Mouse (Mus musculus): Measurements from ENCODE around the gene Gtdc1. TPM values are rescaled to one million over a fixed set of nuclear protein-coding genes. Genes with fewer than 3 reads are reported as not detected.

The Gtdc1 gene
- polyA plus RNA-seq, 1 experiment from 2014 or later = 5.7 TPM

DNA sequence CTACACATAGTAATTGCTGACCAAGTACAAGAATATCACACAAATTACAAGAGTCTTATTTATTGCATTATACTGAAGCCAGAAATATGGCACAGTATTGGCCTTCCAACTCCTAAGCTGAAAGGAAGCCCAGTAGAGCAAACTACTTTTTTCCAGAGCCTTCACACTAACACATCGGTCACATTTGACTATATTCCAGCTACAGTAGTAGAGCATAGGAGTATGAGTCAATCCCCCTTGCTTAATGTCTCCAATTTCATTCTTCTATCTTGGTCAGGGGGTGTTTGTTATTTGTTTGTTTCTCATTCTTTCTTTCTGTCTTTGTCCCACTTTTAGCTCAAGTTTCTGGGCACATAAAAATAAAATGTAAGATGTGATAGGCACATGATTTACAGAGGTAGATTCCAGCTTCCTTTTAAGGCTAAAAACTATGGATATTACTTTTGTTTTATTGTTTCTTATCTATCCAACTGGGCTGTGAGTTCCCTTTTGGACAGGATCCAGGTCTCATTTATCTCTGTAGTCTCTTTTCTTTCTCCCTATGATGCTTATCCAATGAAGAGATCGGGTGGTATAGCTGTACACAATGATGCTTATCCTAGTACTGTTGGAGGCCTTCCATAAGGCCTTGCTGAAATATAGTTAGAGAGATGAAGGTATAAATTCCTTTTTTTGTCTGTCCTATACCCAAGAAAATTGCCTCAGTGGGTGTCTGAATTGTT, 38.5 kb upstream of the Gtdc1 start:
- 70% methylated on average over 2 of the region's 2 CpGs for WGBS
- no peak overlapping the region for H3K27ac ChIP-seq (ENCODE audit: low read depth, low read length)
- H3K27me3 ChIP-seq (replicated peaks; ENCODE audit: control insufficient read depth, insufficient read depth, low read length) = no peaks in the 10 kb centered on the region
- no peak for TF ChIP-seq CTCF (IDR thresholded peaks at IDR 0.05; ENCODE audit: low read depth)
- H3K4me3 ChIP-seq (ENCODE audit: low read depth, low read length) = no peak overlapping the region
- H3K36me3 ChIP-seq (ENCODE audit: control insufficient read depth, insufficient read depth) = no peaks in the 10 kb centered on the region
- ATAC-seq = no peak
- no peak overlapping the region for H3K4me2 ChIP-seq (replicated peaks; ENCODE audit: low read depth)
- no peaks in the 10 kb centered on the region for H3K9me3 ChIP-seq (ENCODE audit: control insufficient read depth)
- no peak overlapping the region for H3K9ac ChIP-seq (ENCODE audit: low read depth, low read length)
- H3K4me1 ChIP-seq (replicated peaks; ENCODE audit: control insufficient read depth, insufficient read depth, low read length) = no peaks in the 10 kb centered on the region

DNA sequence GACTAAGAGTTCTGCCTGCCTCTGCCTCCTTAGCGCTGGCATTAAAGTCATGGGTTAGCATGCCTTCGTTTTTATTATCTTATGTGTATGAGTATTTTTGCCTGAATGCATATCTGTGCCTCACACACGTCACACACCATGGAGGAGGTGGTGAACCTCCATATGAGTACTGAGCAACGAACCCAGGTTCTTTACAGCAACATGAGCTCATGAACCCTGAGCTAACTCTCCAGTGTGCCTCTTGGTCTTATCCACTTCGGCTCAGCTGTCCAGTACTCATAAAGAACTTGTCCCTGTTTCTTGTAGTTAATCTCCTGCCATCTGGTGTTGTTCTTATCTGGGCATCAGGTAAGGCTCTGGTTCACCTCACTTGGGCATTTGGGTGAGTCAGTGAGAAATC, 35.2 kb upstream of the Gtdc1 start:
- 93% methylated on average over 5 of the region's 5 CpGs for whole genome bisulfite sequencing
- no peak for TF ChIP-seq CTCF (IDR thresholded peaks at IDR 0.05; ENCODE audit: low read depth)
- ATAC-seq = no peak
- Histone ChIP-seq H3K4me1 (replicated peaks; ENCODE audit: control insufficient read depth, insufficient read depth, low read length) (no peaks in the 10 kb centered on the region), H3K9me3 (ENCODE audit: control insufficient read depth) (no peaks in the 10 kb centered on the region), H3K27ac (ENCODE audit: low read depth, low read length) (no peak overlapping the region), H3K36me3 (ENCODE audit: control insufficient read depth, insufficient read depth) (no peaks in the 10 kb centered on the region), H3K4me2 (replicated peaks; ENCODE audit: low read depth) (no peak overlapping the region), H3K9ac (ENCODE audit: low read depth, low read length) (no peak overlapping the region), H3K27me3 (replicated peaks; ENCODE audit: control insufficient read depth, insufficient read depth, low read length) (no peaks in the 10 kb centered on the region), H3K4me3 (ENCODE audit: low read depth, low read length) (no peak overlapping the region)

DNA sequence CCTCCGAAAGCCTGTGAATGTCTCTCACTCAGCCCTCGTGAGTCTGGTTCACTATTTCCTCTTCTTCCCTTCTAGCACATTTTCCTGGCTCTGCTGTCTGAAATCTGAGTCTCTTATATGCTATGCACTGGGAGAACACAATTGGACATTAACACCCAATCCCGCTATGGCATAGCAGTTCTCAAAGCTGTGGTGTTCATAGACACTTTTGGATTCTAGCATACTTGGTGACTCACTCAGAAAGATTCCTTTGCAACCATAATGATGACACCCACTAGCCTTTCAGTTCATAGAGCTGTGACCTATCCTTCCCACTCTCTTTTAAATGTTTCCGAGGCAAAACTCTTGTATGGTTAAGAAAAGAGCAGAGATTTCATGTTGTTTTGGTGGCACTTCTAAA, 33.7 kb upstream of the Gtdc1 start:
- 85% methylated on average over 4 of the region's 4 CpGs for WGBS
- no peak overlapping the region for H3K4me2 ChIP-seq (replicated peaks; ENCODE audit: low read depth)
- no peak overlapping the region for H3K27ac ChIP-seq (ENCODE audit: low read depth, low read length)
- ATAC-seq = no peak
- no peaks in the 10 kb centered on the region for H3K9me3 ChIP-seq (ENCODE audit: control insufficient read depth)
- no peak overlapping the region for H3K9ac ChIP-seq (ENCODE audit: low read depth, low read length)
- no peak for TF ChIP-seq CTCF (IDR thresholded peaks at IDR 0.05; ENCODE audit: low read depth)
- H3K27me3 ChIP-seq (replicated peaks; ENCODE audit: control insufficient read depth, insufficient read depth, low read length) = no peaks in the 10 kb centered on the region
- H3K4me1 ChIP-seq (replicated peaks; ENCODE audit: control insufficient read depth, insufficient read depth, low read length) = no peaks in the 10 kb centered on the region
- H3K36me3 ChIP-seq (ENCODE audit: control insufficient read depth, insufficient read depth) = no peaks in the 10 kb centered on the region
- no peak overlapping the region for H3K4me3 ChIP-seq (ENCODE audit: low read depth, low read length)

DNA sequence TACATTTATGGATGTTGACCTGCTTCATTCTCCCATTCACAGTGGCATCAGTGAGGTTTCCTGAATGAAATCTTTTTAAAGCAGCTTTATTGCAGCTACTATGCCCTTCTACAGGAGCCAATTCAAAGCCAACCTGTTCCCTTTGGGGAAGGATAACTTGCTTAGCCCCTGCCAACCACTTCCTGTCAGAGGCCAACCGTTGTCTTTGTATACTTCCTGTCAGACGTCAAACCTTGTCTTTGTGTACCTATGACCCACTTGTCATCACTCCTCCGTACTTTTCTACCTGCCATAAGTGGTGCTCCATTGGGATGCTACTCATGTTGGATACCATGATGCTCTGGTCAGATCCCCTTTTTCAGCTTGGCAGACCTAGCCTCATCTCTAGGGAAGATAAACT, 33.1 kb upstream of the Gtdc1 start:
- Histone ChIP-seq H3K27ac (ENCODE audit: low read depth, low read length) (no peak overlapping the region), H3K36me3 (ENCODE audit: control insufficient read depth, insufficient read depth) (no peaks in the 10 kb centered on the region), H3K9me3 (ENCODE audit: control insufficient read depth) (no peaks in the 10 kb centered on the region), H3K27me3 (replicated peaks; ENCODE audit: control insufficient read depth, insufficient read depth, low read length) (no peaks in the 10 kb centered on the region), H3K4me1 (replicated peaks; ENCODE audit: control insufficient read depth, insufficient read depth, low read length) (0 out of 2 replicates have a peak, but pooled peaks cover 6% of the 10 kb centered on the region), H3K9ac (ENCODE audit: low read depth, low read length) (no peak overlapping the region), H3K4me3 (ENCODE audit: low read depth, low read length) (no peak overlapping the region), H3K4me2 (replicated peaks; ENCODE audit: low read depth) (no peak overlapping the region)
- no peak for ATAC-seq
- WGBS = 75% methylated on average over 3 of the region's 3 CpGs
- TF ChIP-seq CTCF (IDR thresholded peaks at IDR 0.05; ENCODE audit: low read depth) = no peak

DNA sequence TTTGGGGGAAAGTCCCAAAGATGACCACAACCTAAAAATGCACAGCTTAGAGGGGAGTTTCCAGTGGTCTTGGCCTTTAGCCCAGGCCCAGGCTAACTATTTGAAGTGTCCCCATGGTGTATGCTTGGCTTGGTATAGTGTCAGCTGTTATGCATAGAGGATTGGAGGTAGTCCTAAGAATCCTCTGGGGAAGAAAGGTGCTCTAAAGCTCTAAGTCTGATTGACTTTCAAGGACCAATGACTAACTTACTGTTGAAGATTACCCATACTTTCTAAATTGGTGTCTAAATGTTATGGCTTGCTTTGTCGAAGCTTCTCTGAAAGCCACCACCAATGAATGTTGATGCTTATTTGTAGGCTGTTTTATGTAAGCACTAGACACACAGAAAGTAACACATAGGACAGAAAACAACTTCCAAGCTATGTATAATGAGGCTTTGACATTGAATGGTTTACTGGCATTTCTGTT, 29.9 kb upstream of the Gtdc1 start:
- no peaks in the 10 kb centered on the region for H3K36me3 ChIP-seq (ENCODE audit: control insufficient read depth, insufficient read depth)
- H3K4me3 ChIP-seq (ENCODE audit: low read depth, low read length) = no peak overlapping the region
- WGBS = 79% methylated on average over 1 of the region's 1 CpGs
- H3K27ac ChIP-seq (ENCODE audit: low read depth, low read length) = no peak overlapping the region
- H3K4me2 ChIP-seq (replicated peaks; ENCODE audit: low read depth) = no peak overlapping the region
- H3K27me3 ChIP-seq (replicated peaks; ENCODE audit: control insufficient read depth, insufficient read depth, low read length) = no peaks in the 10 kb centered on the region
- H3K4me1 ChIP-seq (replicated peaks; ENCODE audit: control insufficient read depth, insufficient read depth, low read length) = 0 out of 2 replicates have a peak, but pooled peaks cover 7% of the 10 kb centered on the region
- no peak overlapping the region for H3K9ac ChIP-seq (ENCODE audit: low read depth, low read length)
- H3K9me3 ChIP-seq (ENCODE audit: control insufficient read depth) = no peaks in the 10 kb centered on the region
- TF ChIP-seq CTCF (IDR thresholded peaks at IDR 0.05; ENCODE audit: low read depth) = no peak
- ATAC-seq = no peak

DNA sequence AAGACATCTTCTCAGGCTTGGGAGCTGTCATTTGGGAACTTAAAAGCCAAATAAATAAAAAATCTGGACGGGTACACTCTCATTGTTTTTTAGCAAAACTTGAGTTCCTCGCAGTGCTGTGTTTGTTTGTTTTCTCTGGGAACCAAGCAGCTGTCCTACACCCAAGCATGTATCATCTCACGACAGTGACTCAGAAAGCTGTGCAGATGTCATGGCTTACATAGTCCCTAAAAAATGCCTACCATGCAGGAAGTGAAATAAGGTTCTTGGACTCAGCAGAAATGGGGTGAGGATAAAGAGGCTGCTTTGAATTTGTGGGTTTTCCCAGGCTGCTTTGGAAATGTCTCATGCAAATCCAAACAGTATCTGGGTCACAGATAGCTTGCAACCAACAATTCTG, 28.8 kb upstream of the Gtdc1 start:
- no peak for ATAC-seq
- Histone ChIP-seq H3K4me3 (ENCODE audit: low read depth, low read length) (no peak overlapping the region), H3K9ac (ENCODE audit: low read depth, low read length) (no peak overlapping the region), H3K9me3 (ENCODE audit: control insufficient read depth) (no peaks in the 10 kb centered on the region), H3K27ac (ENCODE audit: low read depth, low read length) (no peak overlapping the region), H3K4me2 (replicated peaks; ENCODE audit: low read depth) (no peak overlapping the region), H3K27me3 (replicated peaks; ENCODE audit: control insufficient read depth, insufficient read depth, low read length) (no peaks in the 10 kb centered on the region), H3K4me1 (replicated peaks; ENCODE audit: control insufficient read depth, insufficient read depth, low read length) (0 out of 2 replicates have a peak, but pooled peaks cover 7% of the 10 kb centered on the region), H3K36me3 (ENCODE audit: control insufficient read depth, insufficient read depth) (no peaks in the 10 kb centered on the region)
- TF ChIP-seq CTCF (IDR thresholded peaks at IDR 0.05; ENCODE audit: low read depth) = no peak
- WGBS = 47% methylated on average over 3 of the region's 3 CpGs

Measured in intestine, postnatal 0 days (tissue).